Mouse (Mus musculus) megakaryocyte-erythroid progenitor cell, adult 5-6 weeks (primary cell): ENCODE data around the gene Lrrc71. TPM values are rescaled to one million over a fixed set of nuclear protein-coding genes. Genes with fewer than 3 reads are reported as not detected.

Experiments used
- ATAC-seq: replicated peaks from 2 replicates; pipeline ENCODE4 v1.8.0; 2016; ENCODE audit warnings: mild to moderate bottlenecking, inconsistent platforms; ENCODE audit not compliant: severe bottlenecking, poor library complexity, low FRiP score, low TSS enrichment
- total RNA-seq, 2 experiments: library from RNA; stranded (forward) in 1 of 2; stranded (reverse) in 1 of 2; fragments of 200-1000, 215-1000 nt in 1 of 2; fragments of >200 nt in 1 of 2; fragmentation: Nextera tagmentation in 1 of 2; gene quantifications; 2 replicates each; pipeline ENCODE4 v1.2.3; 2014 to 2017

Gene Lrrc71
- total RNA-seq (2014; fragmentation: Nextera tagmentation) (not detected in 2 replicates), total RNA-seq (2017) (0.23 TPM in 1 of 2 replicates, not detected in the other)

- no peak for ATAC-seq
Observed at GRCm38 (mm10) chr3:87748431-87748830, at the start of gene Lrrc71. Gene Lrrc71 (minus strand): TSS chr3:87748625.

DNA sequence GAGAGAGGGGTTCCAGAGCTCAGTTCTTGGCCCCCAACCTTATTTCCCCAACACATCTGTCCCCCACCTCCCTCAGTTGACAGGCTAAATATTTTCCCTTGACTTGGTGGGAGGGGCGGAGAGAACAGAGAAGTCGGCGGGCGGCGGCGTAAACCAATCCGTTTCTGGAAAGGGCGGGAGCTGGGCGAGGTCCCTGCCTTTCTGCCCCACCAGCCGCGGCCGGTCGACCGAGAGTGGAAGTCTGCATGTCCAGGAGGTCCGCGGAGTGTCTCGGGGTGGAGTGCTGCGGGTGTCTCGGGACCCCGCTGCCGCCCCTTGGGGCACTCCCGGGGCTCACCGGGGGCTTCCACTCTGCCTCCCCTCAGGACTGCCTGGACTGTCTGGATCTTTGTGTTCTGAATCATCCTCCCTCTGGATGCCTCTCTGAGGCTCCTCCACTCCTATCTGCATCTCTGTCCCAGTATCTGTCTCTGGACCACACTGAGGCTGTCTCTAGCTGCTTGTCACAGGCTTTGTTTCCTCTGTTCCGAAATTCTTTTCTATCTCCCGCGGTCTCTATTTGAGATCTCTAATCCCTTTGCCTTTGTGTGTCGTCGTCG, 48.4 kb upstream of the Lrrc71 start, which contains the start of gene Insrr:
TSS of gene Insrr (plus strand) at position 216 of the 599 bp plus-strand sequence.
- ATAC-seq = no peak

DNA sequence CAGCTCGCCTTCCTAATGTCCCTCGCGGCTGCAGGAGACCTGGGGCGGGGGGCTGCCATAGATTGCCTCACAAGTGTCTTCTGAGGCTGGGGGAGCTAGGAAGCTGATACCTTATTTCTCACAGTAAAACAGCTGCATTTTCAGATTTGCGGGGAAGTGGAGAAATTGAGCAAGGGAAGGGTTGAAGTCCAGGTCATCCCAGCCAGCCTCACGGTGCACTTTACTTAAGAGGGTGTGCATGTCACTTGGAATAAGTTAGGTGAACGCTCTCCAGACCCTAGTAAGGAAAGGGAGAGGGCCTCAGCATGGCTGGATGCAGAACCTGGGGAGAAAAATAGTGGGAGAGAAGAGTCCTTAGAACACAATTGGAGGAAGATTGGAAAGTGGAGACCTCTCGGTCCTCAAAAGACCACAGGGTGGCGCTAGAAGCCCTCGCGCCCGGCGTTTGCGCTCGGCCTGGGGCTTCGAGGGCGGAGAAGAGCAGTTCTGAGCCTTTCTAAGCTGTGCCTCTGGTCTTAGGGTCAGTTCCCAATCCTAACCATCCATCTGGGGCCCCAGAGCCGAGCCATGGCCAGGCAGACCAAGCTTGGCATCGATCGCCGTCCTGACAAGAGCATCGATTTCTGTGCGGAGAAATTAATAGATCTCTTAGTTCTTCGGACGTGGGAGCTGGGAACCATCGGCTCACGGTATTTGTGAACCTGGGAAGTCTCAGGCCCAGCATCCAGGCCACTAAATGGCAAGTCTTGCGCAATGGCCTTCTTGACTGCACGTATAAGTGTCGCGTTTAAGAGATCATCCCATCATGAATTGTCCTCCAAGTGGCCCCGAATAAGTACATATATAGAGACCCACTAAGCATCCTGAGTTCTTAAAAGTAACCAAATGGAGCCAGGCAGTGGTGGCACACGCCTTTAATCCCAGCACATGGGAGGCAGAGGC, 47.2 kb upstream of the Lrrc71 start:
- peak; percentile 53; the same call in 1 of the 2 replicates for ATAC-seq

DNA sequence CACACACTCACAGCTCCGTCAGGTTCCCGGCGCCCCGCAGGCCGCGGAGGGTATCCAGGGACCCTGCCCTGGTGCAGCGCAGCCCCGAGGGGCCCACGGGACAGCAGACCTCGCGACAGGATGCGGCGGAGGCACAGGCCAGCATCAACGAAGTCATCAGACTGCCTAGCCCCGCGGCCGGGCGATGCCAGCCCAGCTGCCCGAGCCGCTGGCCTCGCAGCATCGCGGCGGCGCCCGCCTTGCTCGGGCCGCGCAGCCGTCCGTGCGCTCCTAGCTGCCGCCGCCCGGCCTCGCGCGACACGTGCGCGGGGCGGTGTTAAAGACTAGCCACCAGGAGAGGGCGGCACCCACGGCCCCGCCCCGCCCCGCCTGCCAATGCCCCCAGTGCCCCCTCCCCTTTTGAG, 46.5 kb upstream of the Lrrc71 start, which contains the start of gene Ntrk1:
TSS of gene Ntrk1 (minus strand) at position 241 of the 404 bp plus-strand sequence.
- ATAC-seq = no peak

DNA sequence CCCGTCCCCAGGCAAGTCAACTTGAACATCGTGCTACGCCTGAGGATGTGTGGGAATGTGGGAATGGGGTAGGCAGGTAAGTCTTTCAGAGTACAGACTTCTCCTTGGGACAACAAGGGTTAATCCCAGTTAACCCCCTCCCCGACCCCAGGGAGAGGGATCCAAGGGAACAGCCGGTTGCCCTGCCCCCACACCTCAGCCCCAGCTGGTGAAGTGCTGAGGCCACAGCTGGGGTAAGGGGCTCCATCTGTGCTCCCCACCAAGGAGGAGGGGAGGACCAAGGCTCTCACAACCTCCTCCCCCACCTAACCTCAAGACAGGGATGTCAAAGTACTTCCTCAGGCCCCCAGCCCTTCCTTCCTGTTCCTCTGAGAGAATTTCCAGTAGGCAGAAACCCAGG, 41.3 kb upstream of the Lrrc71 start:
- ATAC-seq = no peak

DNA sequence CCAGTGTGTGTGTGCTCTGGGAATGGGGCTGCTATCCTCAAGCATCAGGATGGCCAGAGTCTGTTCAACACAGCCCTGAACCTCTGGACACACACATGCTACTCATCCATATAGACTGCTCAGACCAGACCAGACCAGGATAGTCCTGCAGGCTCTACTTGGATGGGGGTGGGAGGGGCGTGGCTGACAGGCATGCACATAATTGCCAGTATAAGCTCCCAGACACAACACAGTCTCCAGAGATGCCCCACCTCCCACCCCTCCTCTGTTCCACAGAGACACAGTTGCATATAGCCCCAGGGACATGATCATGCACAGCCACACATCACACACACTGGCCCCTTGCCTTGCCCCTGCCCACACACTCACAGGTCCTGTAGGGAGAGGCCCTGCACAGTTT, 40.8 kb upstream of the Lrrc71 start:
- ATAC-seq = no peak

GRCm38 (mm10) chr3:87785626-87786214, 37.3 kb upstream of the Lrrc71 start:
- no peak for ATAC-seq

DNA sequence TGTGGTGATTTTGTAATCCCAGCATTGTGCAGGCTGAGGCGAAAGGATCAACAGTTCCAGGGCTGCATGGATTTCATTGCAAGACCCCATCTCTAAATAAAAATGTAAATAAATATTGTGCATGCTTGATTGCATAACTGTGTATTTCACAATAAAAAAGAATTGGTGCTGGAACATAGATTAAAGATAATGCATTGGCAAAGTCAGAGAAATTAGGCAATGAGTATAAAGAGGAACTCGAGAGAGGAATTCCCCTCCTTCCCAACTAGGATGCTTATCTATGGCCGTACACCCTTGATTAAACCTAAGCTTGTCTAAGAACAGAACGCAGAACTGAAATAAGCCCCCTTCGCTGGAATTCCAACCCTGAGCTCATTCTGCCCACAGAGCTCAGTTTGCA, 36.7 kb upstream of the Lrrc71 start:
- no peak for ATAC-seq

DNA sequence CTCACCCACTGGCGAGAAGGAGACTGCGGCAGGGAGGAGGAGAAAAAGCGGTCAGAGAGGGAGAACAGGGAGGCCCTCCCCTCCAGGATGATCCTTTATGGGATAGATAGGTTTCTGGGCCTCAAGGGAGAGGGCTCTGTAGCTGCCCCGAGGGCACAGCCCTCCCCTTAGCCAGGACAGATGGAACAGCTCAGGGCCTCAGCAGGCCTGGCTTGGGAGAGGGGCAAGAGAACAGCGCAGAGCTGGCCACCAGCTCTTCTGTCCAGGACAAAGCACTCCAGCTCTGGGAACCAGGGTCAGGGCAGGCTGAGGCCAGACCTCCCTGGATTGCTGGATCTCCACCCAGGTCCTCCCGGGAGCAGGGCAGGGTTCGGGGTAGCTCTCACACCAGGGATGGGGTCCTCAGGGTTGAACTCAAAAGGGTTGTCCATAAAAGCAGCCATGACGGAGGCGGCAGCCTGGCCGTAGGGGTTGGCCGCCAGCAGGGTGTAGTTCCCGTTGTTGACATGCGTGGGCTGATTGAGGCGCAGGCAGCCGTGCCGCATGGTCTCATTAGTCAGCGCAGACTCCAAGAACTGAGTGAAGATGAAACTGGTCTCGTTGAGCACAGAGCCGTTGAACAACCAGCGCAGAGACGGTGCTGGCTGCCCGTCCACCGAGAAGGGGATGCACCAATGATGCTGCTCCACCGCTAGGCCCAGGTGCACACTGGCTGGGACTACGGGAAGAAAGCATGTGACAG, 35.0 kb upstream of the Lrrc71 start:
- ATAC-seq = no peak; the same call in 1 of the 2 replicates

DNA sequence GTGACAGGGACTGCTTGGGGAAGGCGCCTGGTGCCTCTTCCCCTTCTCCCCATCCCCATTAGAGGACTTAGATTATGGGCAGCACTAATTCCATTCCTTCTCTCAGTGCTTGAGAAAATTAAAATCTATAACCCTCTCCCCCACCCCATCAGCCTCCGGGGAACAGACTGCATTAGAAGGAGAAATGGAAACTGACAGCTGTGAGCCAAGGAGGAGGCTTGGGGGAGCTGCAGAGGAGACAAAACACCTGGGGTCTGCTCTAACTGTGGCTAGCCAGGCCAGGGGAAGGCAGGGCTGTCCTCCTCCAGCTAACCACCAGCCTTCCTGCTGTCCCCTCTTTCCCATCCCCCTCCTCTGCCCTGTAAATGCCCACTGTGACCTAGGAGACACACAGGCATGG, 30.7 kb upstream of the Lrrc71 start:
- ATAC-seq = no peak

DNA sequence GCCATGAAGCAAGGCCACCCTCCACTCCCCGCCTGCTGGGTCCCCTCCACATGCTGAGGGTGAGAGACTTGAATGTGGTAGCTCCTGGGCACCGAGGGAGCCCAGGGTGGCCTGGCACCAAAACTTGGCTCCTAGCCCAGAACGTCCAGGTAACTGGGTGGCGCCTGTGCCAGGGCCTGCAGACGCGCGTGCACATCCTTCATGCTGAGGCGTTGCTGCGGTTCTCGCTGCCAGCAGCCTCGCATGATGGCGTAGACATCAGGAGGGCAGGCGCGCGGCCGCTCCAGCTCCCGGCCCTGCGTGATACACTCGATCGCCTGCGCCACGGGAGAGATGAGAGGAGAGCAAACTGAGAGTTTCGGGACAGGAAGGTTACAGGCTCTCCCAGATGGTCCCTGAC, 29.9 kb upstream of the Lrrc71 start:
- no peak for ATAC-seq

- ATAC-seq = no peak
Observed at GRCm38 (mm10) chr3:87771088-87771487, 22.7 kb upstream of the Lrrc71 start.

DNA sequence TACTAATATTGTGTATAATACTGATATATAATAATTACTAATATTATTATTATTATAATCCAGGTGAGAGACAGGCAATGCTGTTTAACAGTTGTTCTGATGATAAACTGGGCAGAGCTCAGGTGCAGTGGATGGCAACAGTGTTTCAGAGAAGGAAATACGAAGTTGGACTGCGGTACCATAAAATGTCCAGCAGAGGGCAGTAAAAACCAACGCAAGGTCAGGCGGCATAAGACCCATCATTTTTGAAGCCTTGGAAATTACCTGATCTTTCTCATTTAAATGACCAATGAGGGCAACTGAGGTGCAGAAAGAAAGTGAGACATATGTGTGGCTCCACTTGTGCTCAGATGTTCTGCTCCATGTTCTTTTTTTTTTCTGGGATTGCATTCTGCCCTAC, 21.9 kb upstream of the Lrrc71 start:
- ATAC-seq = 0 out of 2 replicates have a peak, but pooled peaks have one; percentile 41

- ATAC-seq = no peak
Observed at GRCm38 (mm10) chr3:87769506-87769905, 21.1 kb upstream of the Lrrc71 start.

- ATAC-seq = peak; percentile 61
Observed at GRCm38 (mm10) chr3:87768844-87769243, 20.4 kb upstream of the Lrrc71 start.

DNA sequence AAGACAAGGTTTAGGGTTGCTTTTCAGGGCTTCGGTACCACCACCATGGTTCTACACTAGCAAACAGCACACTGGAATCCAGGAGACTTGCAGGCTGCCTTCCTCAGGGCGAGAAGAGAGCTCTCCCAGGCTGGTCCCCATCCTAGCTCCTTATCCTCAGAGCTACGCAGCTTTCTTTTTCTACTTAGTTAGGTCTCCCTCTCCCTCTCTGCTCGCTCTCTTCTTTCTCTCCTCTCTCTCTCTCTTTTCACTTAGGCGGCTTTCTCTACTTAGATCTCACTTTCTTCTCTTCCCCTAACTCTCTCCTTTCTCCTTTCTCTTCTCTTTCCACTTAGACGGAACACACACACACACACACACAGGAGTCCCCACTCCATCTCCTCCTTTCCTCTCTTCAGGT, 20.0 kb upstream of the Lrrc71 start:
- ATAC-seq = no peak

- ATAC-seq = no peak
Observed at GRCm38 (mm10) chr3:87767764-87768163, 19.3 kb upstream of the Lrrc71 start.

GRCm38 (mm10) chr3:87766284-87766667, 17.9 kb upstream of the Lrrc71 start:
- no peak for ATAC-seq

DNA sequence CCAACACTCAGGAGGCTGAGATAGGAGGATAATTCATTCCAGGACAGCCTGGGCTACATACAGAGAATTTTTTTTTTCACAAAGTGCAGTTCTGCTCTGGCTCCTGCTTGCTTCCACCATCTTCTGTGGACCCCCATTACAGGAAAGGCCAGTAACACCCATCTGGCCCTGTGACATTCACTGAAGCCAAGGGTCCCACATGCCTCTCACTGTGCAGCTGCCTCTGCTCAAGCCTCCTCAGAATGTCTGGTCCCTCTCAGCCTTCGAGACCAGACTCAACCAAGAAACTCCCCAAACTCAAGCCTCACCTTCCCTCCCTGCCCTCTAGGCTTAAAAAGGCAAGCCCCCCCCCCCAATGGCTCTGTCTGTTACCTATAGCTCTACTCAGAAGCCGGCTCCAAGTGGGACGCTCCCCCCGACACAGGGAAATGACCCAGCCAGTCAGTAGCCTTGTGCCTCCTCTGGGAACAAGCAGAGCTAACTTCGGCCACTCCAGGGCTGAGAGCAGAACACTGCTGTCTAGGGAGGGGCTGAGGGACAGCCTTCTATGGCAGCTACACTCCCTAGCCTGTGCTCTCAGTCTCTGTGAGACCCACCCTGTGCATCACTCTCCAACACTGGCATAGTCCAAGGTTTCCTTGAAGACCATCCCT, 17.3 kb upstream of the Lrrc71 start:
- ATAC-seq = no peak
